Mouse (Mus musculus) layer of hippocampus, postnatal 14 days (tissue): ENCODE data around the gene Pparg. TPM values are rescaled to one million over a fixed set of nuclear protein-coding genes. Genes with fewer than 3 reads are reported as not detected.

Source experiments
- DNase-seq, 2 experiments: peaks; one replicate each; pipeline ENCODE4 v3.0.0; 2021 to 2022; ENCODE audit warnings: low spot score in 2 of 2, mixed read lengths in 1 of 2
- total RNA-seq, 2 experiments: library from RNA; stranded (reverse); gene quantifications; 2 replicates each; pipeline ENCODE4 v1.2.3; 2021

Pparg gene
- total RNA-seq, 2 experiments from 2014 or later, result 1.2 TPM

GRCm38 (mm10) chr6:115361606-115362462 is 1.1 kb downstream of the Pparg start:
- DNase-seq, result peak in 1 of 2 experiments; percentile 12

DNA sequence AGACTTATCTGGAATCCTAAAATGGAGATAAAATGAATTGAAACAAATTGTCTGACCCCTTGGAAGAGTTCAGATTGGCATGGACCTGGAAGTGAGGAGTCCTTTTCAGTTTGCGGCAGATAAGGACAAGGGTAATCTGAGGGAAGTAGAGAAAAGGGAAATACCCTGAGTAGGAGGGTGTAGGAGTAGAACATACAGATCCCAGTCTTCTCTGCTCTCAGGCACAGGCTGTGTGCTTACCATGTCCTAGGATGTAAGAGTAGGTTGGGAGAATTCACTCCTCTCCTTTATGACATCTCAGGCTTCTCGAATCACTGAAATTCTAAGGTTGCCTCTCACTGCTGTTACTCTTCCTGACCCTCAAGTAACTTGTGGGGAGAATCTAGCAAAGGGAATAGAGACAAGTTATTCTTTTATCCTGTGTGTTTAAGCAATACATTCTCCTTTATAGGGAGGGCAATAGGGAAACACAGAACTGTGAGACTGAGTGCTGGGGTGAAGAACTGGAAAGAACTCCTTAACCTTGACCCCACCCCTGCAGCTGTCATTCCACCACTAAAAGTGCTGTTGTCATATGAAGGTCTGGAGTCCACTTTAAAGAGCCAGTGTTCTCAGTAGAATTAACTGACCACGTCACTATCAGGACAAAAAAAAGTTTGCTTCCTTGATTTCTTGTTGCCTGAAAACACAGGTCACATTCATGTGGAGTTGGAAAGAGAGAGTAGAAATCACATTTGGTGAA is 6.3 kb downstream of the Pparg start:
- DNase-seq, result no peak

- no peak for DNase-seq
These were observed 14.4 kb downstream of the Pparg start for GRCm38 (mm10) chr6:115374871-115375852.

- DNase-seq, result no peak
These were observed 19.8 kb downstream of the Pparg start for GRCm38 (mm10) chr6:115380596-115380995.

- DNase-seq, result no peak
These were observed 22.0 kb downstream of the Pparg start for GRCm38 (mm10) chr6:115382712-115383111.

GRCm38 (mm10) chr6:115389945-115390540 is 29.3 kb downstream of the Pparg start:
- no peak for DNase-seq

- DNase-seq, result no peak
These were observed 36.2 kb downstream of the Pparg start for GRCm38 (mm10) chr6:115396911-115397310.

GRCm38 (mm10) chr6:115404354-115404753 is 43.6 kb downstream of the Pparg start:
- DNase-seq, result no peak

- no peak for DNase-seq
These were observed 50.7 kb downstream of the Pparg start for GRCm38 (mm10) chr6:115411477-115411876.

GRCm38 (mm10) chr6:115418171-115418570 is 57.4 kb downstream of the Pparg start:
- no peak for DNase-seq

GRCm38 (mm10) chr6:115418964-115419363 is 58.2 kb downstream of the Pparg start:
- no peak for DNase-seq

- DNase-seq, result no peak
These were observed 60.2 kb downstream of the Pparg start for GRCm38 (mm10) chr6:115420963-115421362.

- DNase-seq, result no peak
These were observed 60.9 kb downstream of the Pparg start for GRCm38 (mm10) chr6:115421665-115422064.

GRCm38 (mm10) chr6:115424433-115424832 is 63.7 kb downstream of the Pparg start:
- DNase-seq, result no peak

GRCm38 (mm10) chr6:115432726-115433125 is 72.0 kb downstream of the Pparg start:
- no peak for DNase-seq

DNA sequence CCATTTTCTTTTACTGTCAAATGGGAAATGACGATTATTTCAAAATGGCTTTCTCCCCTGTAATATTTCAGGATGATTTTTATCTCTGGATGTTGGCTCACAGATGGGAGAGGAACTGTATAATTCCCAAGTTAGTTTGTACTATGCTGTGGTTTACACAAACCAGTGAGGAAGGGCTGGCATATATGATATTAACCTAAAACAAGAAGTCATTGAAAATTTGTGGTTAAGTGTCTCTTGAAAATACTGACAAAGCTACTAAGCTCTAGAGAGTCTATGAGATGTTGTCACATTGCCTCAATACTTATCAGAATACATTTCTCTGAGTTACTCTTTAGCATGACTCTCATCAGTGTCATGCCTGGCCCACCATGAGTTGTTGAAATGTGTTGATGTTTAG is 73.3 kb downstream of the Pparg start:
- DNase-seq, result no peak

DNA sequence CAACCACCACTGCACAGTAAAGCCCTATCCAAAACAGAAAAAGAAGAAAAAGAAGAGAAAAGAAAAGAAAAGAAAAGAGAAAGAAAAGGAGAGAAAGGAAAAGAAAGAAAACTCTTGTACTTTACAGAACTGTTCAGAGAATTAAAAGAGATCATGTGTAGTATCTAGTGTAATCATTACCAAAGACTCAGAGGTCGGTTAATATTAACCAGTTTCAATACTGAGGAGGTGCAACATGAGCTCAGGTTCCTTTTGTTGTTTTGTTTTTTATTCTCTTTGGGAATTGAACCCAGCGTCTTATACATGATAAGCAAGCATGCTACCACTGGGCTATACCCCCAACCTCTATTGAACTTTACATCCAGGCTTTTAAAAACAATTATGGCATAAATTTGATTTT is 74.1 kb downstream of the Pparg start:
- no peak for DNase-seq

DNA sequence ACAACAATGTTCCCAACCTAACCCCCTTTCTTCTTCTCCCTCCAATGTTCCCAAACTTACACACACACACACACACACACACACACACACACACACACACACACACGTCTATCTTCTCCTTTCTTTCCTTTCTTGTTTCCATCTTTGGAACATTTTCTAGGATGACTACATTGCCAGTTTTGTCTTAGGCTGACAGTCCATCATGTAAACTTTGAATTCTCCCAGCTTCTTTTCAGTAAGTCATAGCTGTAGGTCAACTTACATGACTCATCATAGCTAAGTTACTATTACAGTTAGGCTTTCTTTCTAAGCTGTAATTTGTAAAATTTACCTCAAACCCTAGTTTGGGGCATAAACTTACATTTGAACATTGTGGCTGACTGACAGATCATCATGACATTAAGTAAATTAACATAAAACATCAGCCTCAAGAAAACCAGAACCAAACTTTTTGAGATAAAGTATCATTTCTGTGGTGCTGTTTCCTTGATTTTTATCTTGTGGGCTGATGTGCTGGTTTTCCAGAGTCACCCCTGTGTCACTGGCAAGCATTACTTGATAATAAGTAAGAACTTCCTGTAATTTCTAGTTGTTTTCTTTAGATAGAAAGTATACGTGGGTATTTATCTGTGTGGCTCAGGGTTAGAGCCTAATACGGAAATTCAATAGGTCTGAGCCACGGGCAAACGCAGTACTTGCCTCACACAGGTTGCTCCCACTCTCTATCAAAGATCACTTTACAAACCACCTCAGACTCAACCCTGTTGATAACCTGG is 79.7 kb downstream of the Pparg start:
- no peak for DNase-seq

DNA sequence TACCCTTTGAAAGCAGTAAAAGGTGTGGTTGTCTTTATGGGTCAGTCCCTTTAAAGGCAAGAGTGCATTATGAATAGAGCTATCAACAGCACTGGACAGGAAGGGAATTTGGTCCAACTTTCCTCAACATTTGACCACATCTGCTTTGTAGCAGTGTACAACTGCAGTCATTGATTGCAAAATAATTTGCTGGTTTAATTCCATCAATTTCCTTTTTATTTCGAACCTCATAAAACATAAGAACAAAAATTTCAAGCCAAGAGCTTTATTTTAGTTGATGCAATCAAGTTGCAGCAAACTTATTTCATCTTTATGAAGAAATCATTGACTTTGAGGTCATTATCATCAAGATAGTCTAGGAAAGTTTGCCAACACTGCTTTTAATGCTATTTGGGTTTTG is 91.8 kb downstream of the Pparg start:
- DNase-seq, result no peak

DNA sequence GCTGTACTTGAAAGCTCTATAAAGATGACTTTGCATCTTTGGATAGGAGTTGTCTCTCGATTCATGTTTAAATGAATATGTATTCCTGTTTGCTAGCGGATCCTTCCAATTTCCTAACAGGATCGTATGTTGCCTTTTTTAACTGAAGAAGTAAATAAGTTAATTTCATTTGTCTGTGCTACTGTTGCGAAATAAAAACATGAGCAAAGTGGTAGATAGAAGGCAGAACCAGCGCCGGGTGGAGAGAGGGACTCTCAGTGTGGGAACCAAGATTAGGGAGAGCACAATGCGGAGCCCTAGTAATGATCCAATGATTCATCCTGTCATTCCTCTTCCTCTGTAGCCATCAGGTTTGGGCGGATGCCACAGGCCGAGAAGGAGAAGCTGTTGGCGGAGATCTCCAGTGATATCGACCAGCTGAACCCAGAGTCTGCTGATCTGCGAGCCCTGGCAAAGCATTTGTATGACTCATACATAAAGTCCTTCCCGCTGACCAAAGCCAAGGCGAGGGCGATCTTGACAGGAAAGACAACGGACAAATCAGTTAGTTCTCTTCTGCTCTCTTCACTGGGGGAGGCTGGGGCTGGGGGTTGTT is 102.1 kb downstream of the Pparg start:
- no peak for DNase-seq
